ENCODE assay signal across 24 mouse cellular contexts in genomic region chr17:83693941-83694340, GRCm38 (mm10). TPM values are rescaled to one million over a fixed set of nuclear protein-coding genes. Genes with fewer than 3 reads are reported as not detected.
DNase-seq lines count a peak whose midpoint lies in the region; ATAC-seq and TF ChIP-seq lines count a peak whose summit lies in the region.
"Had no signal": no experiment of that assay in that cellular context is flagged by ENCODE, and none has a peak within 500 bp of the region (broad histone marks: within the 10 kb centered on the region; RNA-seq: fewer than 3 reads in every experiment).

No protein-coding gene starts in this region.

- no peak overlapping the region for H3K4me2 ChIP-seq in midbrain, embryonic 14.5 days (ENCODE audit: low read length)
- no peak overlapping the region for H3K4me2 ChIP-seq in forebrain, embryonic 14.5 days (ENCODE audit: low read length)
- H3K4me2 ChIP-seq: embryonic facial prominence, embryonic 15.5 days; hindbrain, embryonic 12.5 days had no signal

- WGBS in midbrain, embryonic 14.5 days: 79% methylated on average over 9 of the region's 9 CpGs
- WGBS in forebrain, embryonic 14.5 days: 92% methylated on average over 9 of the region's 9 CpGs

- DNase-seq in adrenal gland, adult (ENCODE audit: inconsistent age in 2 of 2, low spot score in 1 of 2): peak; percentile 61 to 84
- no peak for DNase-seq in adrenal gland, postnatal 4 days (ENCODE audit: low spot score in 2 of 2)
- DNase-seq in adrenal gland, adult 2 months: peak; percentile 65
- peak; percentile 36 for DNase-seq in adrenal gland, postnatal 25 days
- no peak for DNase-seq in midbrain, embryonic 14.5 days
- no peak for DNase-seq in forebrain, embryonic 14.5 days (ENCODE audit: low spot score)
- DNase-seq: B cell, adult 2 months; cerebellum, adult 2 months; cerebellum, postnatal 14 days; embryo, embryonic 11 days; gastrocnemius, postnatal 10 days; heart, adult 18-20 months; heart, postnatal 10 days; heart, postnatal 4 days had no signal

- no peak for TF ChIP-seq CTCF in E14TG2a.4 (conservative IDR thresholded peaks at IDR 0.05; ENCODE audit: low read length)

- no peak overlapping the region for H3K27ac ChIP-seq in midbrain, embryonic 14.5 days (replicated peaks; ENCODE audit: low read depth, low read length)
- no peak overlapping the region for H3K27ac ChIP-seq in forebrain, embryonic 14.5 days (ENCODE audit: low read depth, low read length)
- H3K27ac ChIP-seq: embryonic facial prominence, embryonic 15.5 days; forebrain, embryonic 10.5 days; heart, embryonic 10.5 days; hindbrain, embryonic 12.5 days had no signal

- peak overlapping the region; percentile 75 for H3K4me3 ChIP-seq in E14TG2a.4 (replicated peaks; ENCODE audit: low read length)
- H3K4me3 ChIP-seq in midbrain, embryonic 14.5 days (replicated peaks; ENCODE audit: low read depth, low read length): no peak overlapping the region
- no peak overlapping the region for H3K4me3 ChIP-seq in forebrain, embryonic 14.5 days (ENCODE audit: low read depth, low read length)
- H3K4me3 ChIP-seq: embryonic facial prominence, embryonic 15.5 days; erythroblast, embryonic 14.5 days; forebrain, embryonic 10.5 days; heart, embryonic 10.5 days; hindbrain, embryonic 12.5 days had no signal

- H3K36me3 ChIP-seq in E14TG2a.4 (ENCODE audit: insufficient read depth, low read length): no peaks in the 10 kb centered on the region
- H3K36me3 ChIP-seq in midbrain, embryonic 14.5 days (ENCODE audit: control insufficient read depth, insufficient read depth, low read length): no peaks in the 10 kb centered on the region
- H3K36me3 ChIP-seq in forebrain, embryonic 14.5 days (ENCODE audit: control insufficient read depth, insufficient read depth, low read length): no peaks in the 10 kb centered on the region
- H3K36me3 ChIP-seq: embryonic facial prominence, embryonic 15.5 days; forebrain, embryonic 10.5 days; heart, embryonic 10.5 days; hindbrain, embryonic 12.5 days had no signal

- ATAC-seq in midbrain, embryonic 14.5 days (ENCODE audit: low FRiP score, low TSS enrichment): no peak
- no peak for ATAC-seq in forebrain, embryonic 14.5 days
- ATAC-seq: CD4-positive, CD25-positive, alpha-beta regulatory T cell, adult 4 months; forebrain, embryonic 16.5 days; hindbrain, embryonic 16.5 days; inflammation-experienced regulatory T-cells, adult 6 months had no signal

- peaks cover 59% of the 10 kb centered on the region for H3K4me1 ChIP-seq in E14TG2a.4 (replicated peaks; ENCODE audit: low read depth, low read length)
- no peaks in the 10 kb centered on the region for H3K4me1 ChIP-seq in midbrain, embryonic 14.5 days (ENCODE audit: control insufficient read depth, insufficient read depth, low read length)
- no peaks in the 10 kb centered on the region for H3K4me1 ChIP-seq in forebrain, embryonic 14.5 days (ENCODE audit: control insufficient read depth, insufficient read depth, low read length)
- H3K4me1 ChIP-seq: embryonic facial prominence, embryonic 15.5 days; hindbrain, embryonic 12.5 days had no signal

- H3K9ac ChIP-seq in midbrain, embryonic 14.5 days (replicated peaks; ENCODE audit: low read length): no peak overlapping the region
- no peak overlapping the region for H3K9ac ChIP-seq in forebrain, embryonic 14.5 days (ENCODE audit: low read length)
- H3K9ac ChIP-seq: embryonic facial prominence, embryonic 15.5 days; hindbrain, embryonic 12.5 days had no signal

- H3K9me3 ChIP-seq in E14TG2a.4 (ENCODE audit: low read length): peaks cover 5% of the 10 kb centered on the region; the same call in 1 of the 2 replicates
- H3K9me3 ChIP-seq in midbrain, embryonic 14.5 days (ENCODE audit: control insufficient read depth, low read length): no peaks in the 10 kb centered on the region
- no peaks in the 10 kb centered on the region for H3K9me3 ChIP-seq in forebrain, embryonic 14.5 days (replicated peaks; ENCODE audit: control insufficient read depth, low read length)
- H3K9me3 ChIP-seq: embryonic facial prominence, embryonic 15.5 days; forebrain, embryonic 10.5 days; heart, embryonic 10.5 days; hindbrain, embryonic 12.5 days had no signal

- no peaks in the 10 kb centered on the region for H3K27me3 ChIP-seq in E14TG2a.4 (ENCODE audit: insufficient read depth, low read length)
- H3K27me3 ChIP-seq in midbrain, embryonic 14.5 days (ENCODE audit: control insufficient read depth, insufficient read depth, low read length): no peaks in the 10 kb centered on the region
- H3K27me3 ChIP-seq in forebrain, embryonic 14.5 days (replicated peaks; ENCODE audit: control insufficient read depth, insufficient read depth, low read length): no peaks in the 10 kb centered on the region
- H3K27me3 ChIP-seq: embryonic facial prominence, embryonic 15.5 days; hindbrain, embryonic 12.5 days had no signal

RNA-seq across cellular contexts. Expression of gene Mta3, which starts 12.0 kb away (rescaled TPM):
- total RNA-seq in adrenal gland, postnatal 4 days (2021): 100 to 1,000 TPM; 103 to 108 TPM
- total RNA-seq in adrenal gland, adult 2 months (2021): 10 to 100 TPM; 71.1 to 80.0 TPM
- 55.9 and 59.6 TPM in 2 replicates for polyA plus RNA-seq in adrenal gland, adult 2 months (2012; rRNA removed)
- total RNA-seq in adrenal gland, postnatal 25 days (2021): 63.0 and 88.2 TPM in 2 replicates
- polyA plus RNA-seq in midbrain, embryonic 14.5 days (2014; fragmentation: Nextera tagmentation; extraction: Ambion mirVana): 30.0 and 31.1 TPM in 2 replicates
- polyA plus RNA-seq in forebrain, embryonic 14.5 days (2014; fragmentation: Nextera tagmentation; extraction: Ambion mirVana): 26.5 and 28.1 TPM in 2 replicates

Comparison
In these comparisons a context has a peak if more than half of its experiments do, and no peak if none do; other contexts are left out.
1. DNase-seq: peak in adrenal gland, adult (2 of 2), adrenal gland, adult 2 months (single experiment) and adrenal gland, postnatal 25 days (single experiment); none in adrenal gland, postnatal 4 days (0 of 2), midbrain, embryonic 14.5 days (single experiment) and forebrain, embryonic 14.5 days (single experiment).